Mouse (Mus musculus): Measurements from ENCODE around the gene Ppara.

The Ppara gene

GRCm38 (mm10) chr15:85728224-85728623 is 6.6 kb upstream of the Ppara start:
- no peak for DNase-seq (ENCODE audit: low read depth, low spot score)

DNA sequence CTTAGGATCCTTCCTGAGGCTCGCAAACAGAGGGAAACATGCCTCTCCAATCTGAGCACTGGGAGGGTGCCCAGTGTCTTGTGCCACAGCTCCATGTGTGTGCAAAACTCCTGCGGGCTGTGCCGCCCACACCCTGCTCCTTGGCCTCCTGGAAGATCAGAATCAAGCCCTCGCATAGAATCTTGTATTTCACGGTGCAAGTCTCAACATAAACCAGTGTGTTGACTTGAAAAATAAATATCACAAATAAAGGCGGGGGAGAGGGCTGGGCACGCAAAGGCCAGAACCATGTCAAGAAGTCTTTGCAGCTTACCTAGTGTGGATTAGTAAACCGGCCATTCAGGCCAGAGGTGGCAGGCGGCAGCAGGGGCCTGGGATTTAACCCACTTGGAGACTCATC is 5.5 kb upstream of the Ppara start:
- DNase-seq (ENCODE audit: low read depth, low spot score), result no peak

GRCm38 (mm10) chr15:85730027-85730426 is 4.8 kb upstream of the Ppara start:
- no peak for DNase-seq (ENCODE audit: low read depth, low spot score)

- no peak for DNase-seq (ENCODE audit: low read depth, low spot score)
Observed at GRCm38 (mm10) chr15:85731885-85732603, 2.7 kb upstream of the Ppara start.

- no peak for DNase-seq (ENCODE audit: low read depth, low spot score)
Observed at GRCm38 (mm10) chr15:85732604-85732968, 2.2 kb upstream of the Ppara start.

DNA sequence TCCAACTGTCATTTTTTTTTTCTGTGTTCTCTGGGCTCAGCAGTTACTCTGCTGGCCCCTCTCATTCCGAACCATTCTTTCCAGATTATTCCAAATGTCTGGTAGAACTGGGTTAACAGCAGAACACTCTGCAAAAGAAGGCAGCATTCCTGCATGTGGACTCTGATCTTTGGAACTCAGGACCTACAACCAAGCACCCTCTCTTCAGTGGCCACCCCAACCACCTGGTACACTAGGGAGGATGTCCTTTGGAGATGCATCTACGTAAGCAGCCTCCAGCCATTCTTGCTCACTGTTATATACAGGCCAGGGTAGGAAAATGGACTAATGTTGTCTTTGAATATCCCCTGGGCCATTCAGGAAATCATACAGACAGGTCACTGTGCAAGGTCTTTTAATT is 1.1 kb upstream of the Ppara start:
- no peak for DNase-seq (ENCODE audit: low read depth, low spot score)

DNA sequence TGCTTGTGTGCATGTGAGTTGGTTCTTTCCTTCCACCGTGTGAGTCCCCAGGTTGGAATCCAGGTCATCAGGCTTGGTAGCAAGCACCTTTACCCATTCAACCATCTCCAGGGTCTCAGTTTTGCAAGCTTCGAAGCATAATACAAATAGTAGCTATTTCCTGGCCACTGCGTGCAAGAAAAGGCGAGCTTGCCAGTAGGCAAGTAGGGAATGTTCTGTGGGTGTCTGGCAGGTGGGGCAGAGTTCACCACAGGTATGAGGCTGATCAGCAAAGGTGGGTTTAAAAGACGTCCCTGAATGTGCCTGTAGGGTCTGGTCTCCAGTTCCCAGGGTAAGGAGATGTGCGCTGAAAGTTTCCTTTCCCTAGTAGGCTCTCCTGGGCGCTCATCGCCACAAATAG is 635 bp upstream of the Ppara start:
- no peak for DNase-seq (ENCODE audit: low read depth, low spot score)

DNA sequence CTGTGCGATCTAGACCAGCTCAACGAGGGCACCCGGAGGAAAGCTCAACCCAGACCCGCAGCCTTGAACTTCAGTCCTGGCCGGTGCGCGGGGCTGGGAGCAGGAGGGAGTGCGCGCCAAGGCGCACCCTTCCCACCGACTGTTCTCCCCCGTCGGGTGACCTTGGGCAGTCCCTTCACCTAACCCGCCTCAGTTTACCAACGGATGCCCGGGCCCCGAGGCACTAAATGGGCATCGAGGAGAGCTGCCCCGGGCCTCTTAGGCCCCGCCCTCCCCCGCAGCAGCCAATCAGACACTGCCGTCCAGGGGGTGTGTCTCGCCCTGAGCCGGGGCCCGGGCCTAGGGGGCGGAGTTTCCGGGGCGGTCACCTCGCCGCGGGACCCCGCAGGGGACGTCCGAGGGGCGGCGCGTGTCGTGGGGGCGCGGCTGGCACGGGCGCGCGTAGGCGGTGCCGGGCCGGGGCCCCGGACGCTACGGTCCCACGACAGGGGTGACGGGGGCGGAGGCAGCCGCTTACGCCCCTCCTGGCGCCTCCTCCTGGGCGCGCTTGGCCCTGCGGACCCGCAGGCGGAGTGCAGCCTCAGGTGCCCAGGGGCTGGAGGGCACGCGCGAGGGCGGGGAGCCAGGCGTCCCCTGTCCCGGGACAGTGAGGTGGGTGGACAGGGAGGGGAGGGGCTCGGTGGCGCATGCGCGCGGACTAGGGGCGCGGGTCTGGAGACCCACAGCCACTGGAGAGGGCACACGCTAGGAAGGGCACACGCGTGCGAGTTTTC is 466 bp downstream of the Ppara start:
- DNase-seq (ENCODE audit: low read depth, low spot score), result peak; percentile 45

DNA sequence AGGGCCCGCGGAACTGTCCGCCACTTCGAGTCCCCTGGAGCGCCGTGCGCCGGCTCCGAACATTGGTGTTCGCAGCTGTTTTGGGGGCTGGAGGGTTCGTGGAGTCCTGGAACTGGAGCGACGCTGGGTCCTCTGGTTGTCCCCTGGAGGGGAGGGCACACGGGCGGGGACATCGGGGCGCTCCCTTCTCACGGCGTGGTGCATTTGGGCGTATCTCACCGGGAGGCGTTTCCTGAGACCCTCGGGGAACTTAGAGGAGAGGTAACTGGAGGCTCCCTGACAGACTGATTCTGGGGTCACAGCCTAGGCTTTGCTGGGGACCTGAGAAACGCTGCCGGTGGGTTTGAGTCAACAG is 1.0 kb downstream of the Ppara start:
- DNase-seq (ENCODE audit: low read depth, low spot score), result no peak

- DNase-seq (ENCODE audit: low read depth, low spot score), result no peak
Observed at GRCm38 (mm10) chr15:85736506-85736905, 1.7 kb downstream of the Ppara start.

GRCm38 (mm10) chr15:85738416-85738815 is 3.6 kb downstream of the Ppara start:
- DNase-seq (ENCODE audit: low read depth, low spot score), result no peak

DNA sequence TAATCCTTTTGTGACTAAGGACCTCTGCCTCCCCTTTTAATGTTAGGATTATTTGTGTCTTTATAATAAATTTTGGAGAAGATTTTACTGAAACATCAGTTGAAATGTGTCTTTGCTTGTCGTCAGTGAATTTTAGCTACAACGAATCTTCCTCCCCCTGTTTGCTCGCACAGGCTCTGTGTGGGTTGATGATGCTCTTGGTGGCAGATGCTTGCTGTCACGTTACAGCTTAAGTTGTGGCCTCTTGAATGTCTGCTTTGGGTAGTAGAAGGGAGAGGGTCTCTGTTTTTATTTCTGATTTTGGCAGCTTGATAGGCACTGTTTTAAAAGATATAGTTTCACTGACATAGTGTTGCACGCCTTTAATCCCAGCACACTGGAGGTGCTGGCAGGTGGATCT is 4.2 kb downstream of the Ppara start:
- DNase-seq (ENCODE audit: low read depth, low spot score), result no peak

DNA sequence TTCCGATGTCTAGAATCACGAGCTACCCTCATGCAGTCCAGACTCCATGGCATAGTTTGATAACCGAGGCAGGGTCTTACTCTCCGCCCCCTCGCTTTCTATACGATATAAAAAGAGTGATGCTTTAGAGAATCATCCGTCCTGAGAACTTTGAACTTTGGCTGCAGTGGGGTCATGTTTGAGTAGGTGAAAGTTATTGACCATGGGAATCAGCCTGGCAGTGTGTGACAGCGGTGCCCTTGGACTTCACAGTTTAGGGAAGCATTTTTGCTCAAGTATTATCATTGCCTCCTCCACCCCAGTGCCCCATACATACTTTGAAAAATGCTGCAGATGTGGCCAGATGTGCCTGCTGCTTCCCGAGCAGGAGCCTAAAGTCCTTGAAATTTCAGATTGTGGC is 7.8 kb downstream of the Ppara start:
- no peak for DNase-seq (ENCODE audit: low read depth, low spot score)

DNA sequence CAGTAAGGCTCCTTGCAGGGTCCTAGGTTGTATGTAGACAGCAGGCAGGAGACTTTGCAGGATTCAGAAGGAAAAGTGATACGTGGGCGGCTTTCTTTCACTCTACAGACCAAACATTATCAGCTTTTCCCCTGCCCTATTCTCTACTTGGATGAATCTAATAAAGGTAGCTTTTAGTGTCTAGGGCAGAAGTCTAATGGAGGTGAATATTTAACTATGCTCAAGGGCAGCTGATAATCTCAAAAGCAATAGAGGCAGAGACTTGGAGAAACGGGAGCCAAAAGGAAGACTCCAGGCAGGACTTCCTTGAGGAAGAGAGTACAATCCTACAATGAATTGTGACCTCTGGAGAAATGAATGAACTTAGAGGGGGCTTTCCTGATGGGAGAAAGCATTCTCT is 9.2 kb downstream of the Ppara start:
- no peak for DNase-seq (ENCODE audit: low read depth, low spot score)

DNA sequence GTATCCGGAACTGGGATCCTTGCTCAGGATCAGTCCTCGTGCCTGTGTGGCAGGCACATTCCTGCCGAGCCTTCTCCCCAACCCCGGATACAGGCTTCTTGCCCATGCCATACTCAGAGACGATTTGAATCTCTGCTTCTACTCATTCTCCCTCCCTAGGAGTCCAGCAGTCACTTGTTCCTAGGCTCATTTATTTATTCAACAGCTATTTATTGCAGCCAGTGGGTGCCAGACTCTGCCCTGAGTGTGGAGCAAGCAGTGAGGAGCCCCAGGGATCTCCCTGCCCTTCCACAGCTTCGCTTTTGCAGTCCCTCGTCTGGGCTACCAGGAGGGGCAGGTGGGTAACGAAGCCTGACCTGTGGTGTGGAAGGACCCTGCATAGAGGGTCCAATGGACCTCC is 11.4 kb downstream of the Ppara start:
- no peak for DNase-seq (ENCODE audit: low read depth, low spot score)

DNA sequence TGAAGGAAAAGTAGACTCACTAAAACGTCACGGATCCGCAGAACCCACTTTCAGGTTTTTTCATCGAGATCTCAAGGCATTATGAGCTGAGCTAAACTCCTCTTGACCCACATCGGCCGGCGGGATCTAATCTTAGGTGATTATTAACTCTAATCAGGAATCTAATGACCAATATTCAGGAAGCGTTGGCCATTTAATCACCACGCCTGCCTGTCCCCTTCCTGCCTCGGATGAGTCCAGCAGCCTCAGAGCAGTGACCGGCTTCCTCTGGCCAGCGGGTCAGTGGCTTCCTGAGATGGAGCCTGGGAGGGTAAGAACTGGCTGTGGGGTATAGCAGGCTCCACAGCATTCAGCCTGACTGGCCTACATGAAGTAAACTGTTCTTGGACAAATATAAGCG is 11.9 kb downstream of the Ppara start:
- DNase-seq (ENCODE audit: low read depth, low spot score), result no peak

- no peak for DNase-seq (ENCODE audit: low read depth, low spot score)
Observed at GRCm38 (mm10) chr15:85747951-85748350, 13.2 kb downstream of the Ppara start.

GRCm38 (mm10) chr15:85748466-85748865 is 13.7 kb downstream of the Ppara start:
- no peak for DNase-seq (ENCODE audit: low read depth, low spot score)

DNA sequence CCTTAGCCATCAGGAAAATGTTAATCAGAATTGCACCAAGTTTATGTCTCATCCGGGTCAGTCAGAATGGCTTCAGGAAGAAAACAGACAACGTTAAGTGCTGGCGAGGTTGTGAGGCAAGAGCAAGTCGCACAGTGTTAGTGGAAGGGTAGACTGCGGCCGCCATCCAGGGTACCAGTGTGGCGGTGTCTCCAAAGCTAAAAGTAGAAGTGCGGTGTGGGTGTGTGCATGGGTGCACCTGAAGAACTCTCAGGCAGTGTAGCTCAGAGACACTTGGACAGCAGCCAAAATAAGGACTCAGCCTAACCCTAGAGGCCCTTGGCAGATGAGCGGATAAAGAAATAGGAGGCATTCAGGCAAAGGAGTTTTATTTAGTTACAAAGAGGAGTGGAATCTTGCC is 14.4 kb downstream of the Ppara start:
- no peak for DNase-seq (ENCODE audit: low read depth, low spot score)

GRCm38 (mm10) chr15:85750115-85750514 is 15.3 kb downstream of the Ppara start:
- DNase-seq (ENCODE audit: low read depth, low spot score), result no peak

- no peak for DNase-seq (ENCODE audit: low read depth, low spot score)
Observed at GRCm38 (mm10) chr15:85752655-85753054, 17.9 kb downstream of the Ppara start.

DNA sequence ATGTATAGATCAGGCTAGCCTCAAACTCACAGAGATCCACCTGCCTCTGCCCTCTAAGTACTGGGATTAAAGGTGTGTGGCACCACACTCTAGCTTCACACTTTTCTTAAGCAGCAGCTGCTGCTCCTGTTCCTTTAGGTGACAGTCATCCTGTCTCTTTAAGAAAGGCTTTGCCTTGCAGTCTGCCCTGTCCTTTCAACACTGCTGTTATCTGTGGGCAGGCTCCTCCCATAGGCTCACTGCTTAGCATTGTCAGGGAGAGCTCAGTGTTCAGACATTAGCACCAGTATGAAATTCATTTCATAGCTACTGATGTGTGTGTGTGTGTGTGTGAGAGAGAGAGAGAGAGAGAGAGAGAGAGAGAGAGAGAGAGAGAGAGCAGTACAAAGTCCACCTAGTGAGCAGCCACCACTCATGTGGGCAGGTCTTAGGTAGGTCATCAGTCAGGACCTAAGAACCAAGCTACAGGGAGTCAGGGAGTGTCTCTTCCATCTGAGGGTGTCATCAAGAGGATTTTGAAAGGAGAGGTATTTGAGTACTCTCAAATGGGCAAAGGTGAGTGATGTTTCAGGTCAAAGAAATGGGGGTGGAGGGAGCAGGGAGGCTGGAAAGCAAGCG is 19.4 kb downstream of the Ppara start:
- DNase-seq (ENCODE audit: low read depth, low spot score), result no peak

GRCm38 (mm10) chr15:85755214-85755613 is 20.4 kb downstream of the Ppara start:
- no peak for DNase-seq (ENCODE audit: low read depth, low spot score)

All from WW6 (cell line).